Mouse (Mus musculus): ENCODE results near the gene Ass1. TPM values are rescaled to one million over a fixed set of nuclear protein-coding genes. Genes with fewer than 3 reads are reported as not detected.

Ass1 gene
- 8.9 and 18.2 TPM in 2 replicates for polyA plus RNA-seq (2016; fragmentation: Nextera tagmentation; extraction: Ambion mirVana)

DNA sequence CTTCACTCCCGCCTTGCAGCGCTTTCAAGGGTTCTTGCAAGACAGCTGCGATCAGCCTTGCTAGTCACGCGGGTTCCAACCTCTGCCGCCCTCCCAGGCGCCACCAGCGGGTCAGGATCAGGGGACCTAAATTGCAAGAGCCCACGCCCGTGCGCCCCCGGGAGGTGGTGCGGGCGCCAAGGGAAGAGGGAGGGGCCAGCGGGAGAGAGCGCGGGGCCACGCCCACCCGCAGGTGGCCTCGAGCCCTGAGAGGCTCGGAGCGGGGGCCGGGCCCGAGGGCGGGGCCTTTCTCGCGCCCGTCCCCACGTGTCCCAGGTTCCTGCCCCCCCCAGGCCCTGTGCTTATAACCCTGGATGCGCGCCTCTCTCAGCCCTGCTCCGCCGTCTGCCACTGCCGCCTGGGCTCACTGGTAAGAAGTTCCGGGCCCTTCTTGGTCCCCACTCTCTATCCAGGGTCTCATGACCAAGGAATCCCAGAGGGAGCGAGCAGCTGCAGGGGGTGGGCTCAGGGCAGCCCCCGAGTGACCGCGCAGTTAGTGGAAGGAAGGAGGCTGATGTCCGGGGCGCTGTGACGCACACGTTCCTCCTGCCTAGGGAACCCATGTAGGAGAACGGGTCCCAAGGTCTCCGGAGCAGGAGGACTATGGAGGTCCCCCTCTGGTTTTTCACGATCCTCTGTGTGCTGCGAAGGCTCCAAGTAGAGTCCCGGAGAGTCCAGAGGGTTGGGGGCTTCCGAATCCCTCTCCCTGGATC lies at the start of gene Ass1:
Gene Ass1 (plus strand): TSS at position 277 of the 752 bp plus-strand sequence.
- Histone ChIP-seq H3K27me3 (ENCODE audit: insufficient read depth, poor library complexity, severe bottlenecking) (peaks cover 73% of the 10 kb centered on the region), H3K36me3 (no peaks in the 10 kb centered on the region), H3K4me3 (peak within 1 kb of the TSS; percentile 67), H3K9me3 (no peaks in the 10 kb centered on the region), H3K4me1 (peaks cover 30% of the 10 kb centered on the region), H3K27ac (peak within 1 kb of the TSS; percentile 56; the same call in 1 of the 2 replicates)
- under 1% methylated on average over 45 of the region's 49 CpGs for WGBS
- DNase-seq (ENCODE audit: low spot score), result peak; percentile 87

DNA sequence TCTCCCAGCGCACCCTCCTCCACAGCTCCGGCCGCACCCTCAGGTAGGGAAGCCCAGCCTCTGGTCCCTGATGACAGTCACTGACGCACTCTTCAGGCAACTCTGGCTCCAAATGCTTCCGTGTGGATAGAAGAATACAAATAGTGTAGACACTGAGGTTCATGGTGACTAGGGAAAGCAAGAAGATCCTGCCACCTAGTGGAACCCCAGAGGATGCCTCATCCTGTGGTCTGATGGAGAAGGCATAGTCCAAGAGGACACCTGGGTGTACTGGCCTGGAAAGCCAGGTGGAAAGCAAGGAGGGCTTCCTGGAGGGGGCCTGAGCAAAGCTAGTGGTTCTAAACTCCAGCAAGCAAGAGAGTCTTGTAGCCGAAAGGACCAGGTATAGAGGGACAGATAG lies 49.1 kb upstream of the Ass1 start:
- Histone ChIP-seq H3K36me3 (no peaks in the 10 kb centered on the region), H3K27me3 (ENCODE audit: insufficient read depth, poor library complexity, severe bottlenecking) (peaks cover 62% of the 10 kb centered on the region), H3K4me3 (no peak overlapping the region), H3K27ac (no peak overlapping the region; the same call in 1 of the 2 replicates), H3K4me1 (peaks cover 24% of the 10 kb centered on the region), H3K9me3 (no peaks in the 10 kb centered on the region)
- DNase-seq (ENCODE audit: low spot score), result no peak
- WGBS, result 75% methylated on average over 6 of the region's 6 CpGs

DNA sequence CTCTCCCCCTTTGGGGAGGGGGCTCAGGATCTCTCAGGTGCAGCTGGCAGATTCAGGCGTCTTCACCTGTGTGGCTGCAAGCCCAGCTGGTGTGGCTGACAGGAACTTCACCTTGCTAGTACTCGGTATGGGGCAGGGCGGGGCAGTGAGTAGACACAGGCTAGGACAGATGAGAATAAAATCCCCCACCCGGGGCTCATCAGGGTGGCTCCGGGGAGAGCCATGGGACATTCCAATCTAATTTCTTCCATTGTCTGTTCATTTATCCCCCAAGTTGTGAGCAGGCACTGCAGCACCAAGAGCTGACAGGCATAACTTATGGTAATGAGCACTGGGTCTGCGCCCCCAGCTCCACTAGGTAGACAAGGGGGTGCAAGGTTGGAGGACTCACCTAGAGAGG lies 47.4 kb upstream of the Ass1 start:
- no peak overlapping the region for H3K27ac ChIP-seq
- peaks cover 68% of the 10 kb centered on the region for H3K27me3 ChIP-seq (ENCODE audit: insufficient read depth, poor library complexity, severe bottlenecking)
- 58% methylated on average over 6 of the region's 6 CpGs for WGBS
- no peak overlapping the region for H3K4me3 ChIP-seq
- no peaks in the 10 kb centered on the region for H3K9me3 ChIP-seq
- H3K4me1 ChIP-seq, result peaks cover 17% of the 10 kb centered on the region
- no peak for DNase-seq (ENCODE audit: low spot score)
- H3K36me3 ChIP-seq, result no peaks in the 10 kb centered on the region

DNA sequence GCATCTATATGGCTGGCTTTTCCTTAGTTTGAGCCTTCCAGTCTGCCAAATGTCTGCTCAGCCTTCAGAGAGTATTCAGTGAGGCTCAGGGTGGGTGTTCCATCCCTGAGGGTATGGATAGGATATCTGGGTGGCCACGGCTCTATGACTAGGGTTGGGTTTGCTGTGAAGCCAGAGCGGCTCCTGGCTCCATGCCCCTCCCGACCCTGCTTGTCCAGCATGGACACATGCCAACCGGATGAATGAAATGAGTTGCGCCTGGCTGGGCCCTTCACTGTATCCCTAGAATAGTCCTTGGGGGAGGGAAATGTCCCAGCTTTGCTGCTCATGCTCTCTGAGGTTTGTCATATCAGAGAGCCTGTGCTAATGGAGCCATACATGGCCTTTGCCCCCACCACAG lies 38.5 kb upstream of the Ass1 start:
- no peak for DNase-seq (ENCODE audit: low spot score)
- H3K27me3 ChIP-seq (ENCODE audit: insufficient read depth, poor library complexity, severe bottlenecking), result peaks cover 74% of the 10 kb centered on the region
- H3K4me1 ChIP-seq, result no peaks in the 10 kb centered on the region
- 81% methylated on average over 5 of the region's 5 CpGs for WGBS
- H3K4me3 ChIP-seq, result no peak overlapping the region
- no peak overlapping the region for H3K27ac ChIP-seq
- no peaks in the 10 kb centered on the region for H3K36me3 ChIP-seq
- no peaks in the 10 kb centered on the region for H3K9me3 ChIP-seq

DNA sequence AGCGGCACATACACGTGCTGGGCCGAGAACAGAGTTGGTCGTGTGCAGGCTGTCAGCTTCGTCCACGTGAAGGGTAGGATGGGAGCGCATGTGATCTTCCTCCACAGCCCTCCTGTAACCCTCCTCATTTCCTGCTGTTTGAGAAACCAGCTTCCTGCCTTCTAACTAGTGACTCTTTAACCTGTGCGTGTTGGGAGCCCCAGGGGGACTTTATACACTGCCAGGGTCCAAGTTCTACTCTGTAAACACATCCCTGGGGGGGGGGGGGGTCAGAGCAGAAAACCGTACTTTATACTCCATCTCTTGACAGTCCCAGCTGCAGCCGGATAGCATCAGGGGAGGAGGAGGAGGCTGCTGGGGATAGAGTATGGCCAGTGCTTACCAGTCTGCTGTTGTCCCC lies 35.3 kb upstream of the Ass1 start:
- DNase-seq (ENCODE audit: low spot score), result no peak
- Histone ChIP-seq H3K9me3 (no peaks in the 10 kb centered on the region), H3K36me3 (no peaks in the 10 kb centered on the region), H3K27ac (no peak overlapping the region), H3K27me3 (ENCODE audit: insufficient read depth, poor library complexity, severe bottlenecking) (peaks cover 43% of the 10 kb centered on the region), H3K4me1 (peaks cover 8% of the 10 kb centered on the region; the same call in 1 of the 2 replicates), H3K4me3 (no peak overlapping the region)
- WGBS, result 80% methylated on average over 10 of the region's 10 CpGs

DNA sequence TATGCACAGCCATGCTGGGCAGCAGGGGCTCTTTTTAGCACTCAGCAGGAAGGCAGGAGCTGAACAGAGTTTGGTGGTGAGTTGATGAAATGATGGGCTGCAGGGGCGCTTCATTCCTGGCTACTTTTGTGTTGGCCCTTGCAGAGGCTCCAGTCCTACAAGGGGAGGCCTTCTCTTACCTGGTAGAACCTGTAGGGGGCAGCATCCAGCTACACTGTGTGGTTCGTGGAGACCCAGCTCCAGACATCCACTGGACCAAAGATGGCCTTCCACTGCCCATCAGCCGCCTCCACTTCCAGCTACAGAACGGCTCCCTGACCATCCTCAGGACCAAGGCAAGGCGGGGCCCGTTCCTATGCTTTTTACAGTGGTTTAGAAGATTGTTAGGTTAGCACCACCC lies 34.4 kb upstream of the Ass1 start:
- Histone ChIP-seq H3K36me3 (no peaks in the 10 kb centered on the region), H3K4me1 (peaks cover 8% of the 10 kb centered on the region; the same call in 1 of the 2 replicates), H3K27ac (no peak overlapping the region), H3K4me3 (no peak overlapping the region), H3K9me3 (no peaks in the 10 kb centered on the region), H3K27me3 (ENCODE audit: insufficient read depth, poor library complexity, severe bottlenecking) (peaks cover 35% of the 10 kb centered on the region)
- no peak for DNase-seq (ENCODE audit: low spot score)
- 31% methylated on average over 6 of the region's 6 CpGs for WGBS

DNA sequence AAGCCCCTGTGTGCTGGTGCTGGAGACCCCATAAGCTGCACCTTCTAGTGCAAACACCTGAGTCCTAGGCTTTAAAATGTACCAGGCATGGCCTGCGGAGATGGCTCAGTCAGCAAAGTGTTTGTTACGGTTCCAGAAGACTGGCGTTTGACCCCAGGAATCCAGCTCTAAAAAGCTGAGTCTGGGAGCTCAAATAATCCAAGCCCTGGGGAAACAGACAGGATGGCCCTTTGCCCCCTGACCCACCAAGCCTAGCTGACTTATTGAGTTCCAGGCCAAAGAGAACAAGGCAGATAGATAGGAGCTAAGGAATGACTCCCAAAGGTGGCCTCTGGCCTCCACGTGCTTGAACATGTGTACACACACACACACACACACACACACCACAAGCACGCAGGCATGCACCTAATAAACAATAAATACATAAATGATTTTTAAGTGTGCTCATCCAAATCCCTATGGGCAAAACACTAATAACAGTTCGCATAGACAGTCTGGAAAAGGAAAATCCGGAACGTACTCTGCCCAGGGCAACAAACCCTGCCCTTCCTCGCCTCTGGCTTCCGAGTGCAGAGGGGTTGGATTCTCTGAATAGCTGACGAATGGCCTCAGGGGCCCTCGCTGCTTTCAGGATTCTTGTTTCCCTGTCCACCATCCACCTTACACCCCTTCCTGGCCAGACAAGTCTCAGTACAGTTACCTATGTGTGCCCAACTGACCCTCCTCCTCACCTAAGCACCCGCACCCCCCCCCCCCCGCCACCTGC lies 32.3 kb upstream of the Ass1 start:
- peaks cover 19% of the 10 kb centered on the region for H3K27me3 ChIP-seq (ENCODE audit: insufficient read depth, poor library complexity, severe bottlenecking)
- no peak overlapping the region for H3K27ac ChIP-seq
- peaks cover 8% of the 10 kb centered on the region; the same call in 1 of the 2 replicates for H3K4me1 ChIP-seq
- WGBS, result 60% methylated on average over 14 of the region's 14 CpGs
- H3K9me3 ChIP-seq, result no peaks in the 10 kb centered on the region
- no peak overlapping the region for H3K4me3 ChIP-seq
- DNase-seq (ENCODE audit: low spot score), result no peak
- H3K36me3 ChIP-seq, result no peaks in the 10 kb centered on the region

DNA sequence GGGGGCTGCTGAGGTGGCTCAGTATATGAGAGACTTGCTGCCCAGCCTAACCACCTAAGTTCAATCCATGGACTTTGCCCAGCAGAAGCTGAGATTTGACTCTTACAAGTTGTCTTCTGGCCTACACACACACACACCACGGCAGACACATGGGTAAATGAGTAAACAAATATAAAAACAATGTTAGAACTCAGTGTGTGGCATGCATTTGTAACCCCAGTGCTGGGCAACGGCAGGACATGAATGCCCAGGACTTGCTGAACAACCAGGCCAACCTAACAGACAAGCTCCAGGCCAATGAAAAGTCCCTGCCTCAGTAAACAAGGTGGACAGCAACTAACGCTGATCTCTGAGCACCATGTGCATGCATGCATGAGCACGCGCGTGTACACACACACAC lies 30.4 kb upstream of the Ass1 start:
- Histone ChIP-seq H3K27me3 (ENCODE audit: insufficient read depth, poor library complexity, severe bottlenecking) (peaks cover 8% of the 10 kb centered on the region; the same call in 1 of the 2 replicates), H3K36me3 (no peaks in the 10 kb centered on the region), H3K4me1 (peaks cover 8% of the 10 kb centered on the region; the same call in 1 of the 2 replicates), H3K9me3 (no peaks in the 10 kb centered on the region), H3K4me3 (no peak overlapping the region), H3K27ac (no peak overlapping the region)
- no peak for DNase-seq (ENCODE audit: low spot score)
- WGBS, result 90% methylated on average over 6 of the region's 6 CpGs

DNA sequence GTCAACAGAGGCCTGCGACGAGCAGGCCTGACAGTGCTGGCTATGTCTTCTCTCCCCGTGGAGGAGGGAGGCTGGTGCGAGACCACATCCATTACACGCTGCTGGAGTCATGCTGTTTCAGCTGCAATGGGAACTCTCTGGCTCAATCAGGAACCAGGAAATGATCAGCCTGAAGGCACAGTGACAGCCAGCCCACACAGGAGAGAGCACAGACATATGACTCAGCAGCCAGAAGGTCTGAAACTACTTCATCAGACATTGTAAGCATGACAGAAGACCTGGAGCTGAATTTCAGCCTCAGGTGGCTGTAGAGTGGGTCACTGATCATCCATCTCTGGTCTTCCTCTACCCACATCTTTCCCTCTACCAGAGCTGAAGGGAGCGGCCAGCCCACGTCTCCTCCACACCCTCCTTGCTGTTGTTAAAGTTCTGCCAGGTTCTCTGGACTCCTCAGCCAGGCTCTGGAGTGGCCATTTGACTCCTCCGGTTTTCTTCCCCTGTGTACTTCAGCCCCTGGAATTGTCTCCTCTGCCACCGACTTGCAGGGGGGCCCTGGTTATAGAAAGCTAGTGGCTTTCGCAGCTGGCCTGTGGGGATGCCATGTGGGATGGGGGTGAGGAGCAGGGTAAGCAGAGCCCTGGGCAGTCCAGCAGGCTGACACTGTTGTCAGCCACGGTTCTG lies 27.4 kb upstream of the Ass1 start:
- Histone ChIP-seq H3K36me3 (no peaks in the 10 kb centered on the region), H3K4me1 (peaks cover 9% of the 10 kb centered on the region; the same call in 1 of the 2 replicates), H3K4me3 (no peak overlapping the region), H3K27me3 (ENCODE audit: insufficient read depth, poor library complexity, severe bottlenecking) (no peaks in the 10 kb centered on the region), H3K27ac (no peak overlapping the region), H3K9me3 (no peaks in the 10 kb centered on the region)
- no peak for DNase-seq (ENCODE audit: low spot score)
- WGBS, result 66% methylated on average over 11 of the region's 11 CpGs

DNA sequence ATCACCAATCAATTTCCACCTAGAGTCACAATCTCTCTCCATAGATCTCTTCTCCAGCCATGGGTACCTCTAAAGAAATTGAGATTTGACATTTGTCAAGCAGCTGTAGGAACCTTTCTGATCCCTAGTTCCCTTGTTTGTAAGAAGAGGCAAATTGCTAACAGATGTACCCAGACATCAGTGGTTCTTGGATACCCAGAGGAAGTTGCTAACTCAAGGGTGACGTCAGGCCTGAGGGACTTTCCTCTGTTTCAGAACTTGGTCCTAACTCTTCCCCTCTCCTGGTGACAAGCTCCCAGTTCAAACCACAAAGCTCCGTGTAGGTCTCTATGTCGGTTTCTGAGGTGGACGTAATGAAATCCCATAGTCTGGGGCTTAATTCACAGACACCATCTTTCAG lies 24.0 kb upstream of the Ass1 start:
- Histone ChIP-seq H3K36me3 (no peaks in the 10 kb centered on the region), H3K27me3 (ENCODE audit: insufficient read depth, poor library complexity, severe bottlenecking) (no peaks in the 10 kb centered on the region), H3K9me3 (no peaks in the 10 kb centered on the region), H3K4me3 (no peak overlapping the region), H3K27ac (no peak overlapping the region), H3K4me1 (peaks cover 27% of the 10 kb centered on the region)
- no peak for DNase-seq (ENCODE audit: low spot score)
- WGBS, result 84% methylated on average over 4 of the region's 4 CpGs

DNA sequence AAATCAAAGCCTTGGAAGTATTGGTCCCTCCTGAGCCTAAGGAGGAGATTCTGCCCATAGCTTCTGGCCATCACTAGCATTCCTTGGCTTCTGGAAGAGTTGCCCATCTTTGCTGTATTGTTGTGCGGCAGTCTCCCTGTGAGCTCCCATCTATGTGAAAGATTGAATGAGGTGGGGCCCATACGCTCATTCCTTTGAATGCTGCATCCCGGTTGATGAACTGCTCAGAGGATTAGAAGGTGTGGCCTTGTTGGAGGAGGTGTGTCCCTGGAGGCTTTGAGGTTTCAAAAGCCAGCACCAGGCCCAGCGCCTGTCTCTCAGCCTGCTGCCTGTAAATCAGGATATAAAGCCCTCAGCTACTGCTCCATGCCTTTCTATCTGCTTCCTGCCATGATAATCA lies 23.6 kb upstream of the Ass1 start:
- DNase-seq (ENCODE audit: low spot score), result no peak
- H3K27ac ChIP-seq, result no peak overlapping the region
- no peaks in the 10 kb centered on the region for H3K27me3 ChIP-seq (ENCODE audit: insufficient read depth, poor library complexity, severe bottlenecking)
- H3K9me3 ChIP-seq, result no peaks in the 10 kb centered on the region
- H3K4me1 ChIP-seq, result peaks cover 31% of the 10 kb centered on the region
- WGBS, result 56% methylated on average over 4 of the region's 4 CpGs
- H3K36me3 ChIP-seq, result no peaks in the 10 kb centered on the region
- H3K4me3 ChIP-seq, result no peak overlapping the region

DNA sequence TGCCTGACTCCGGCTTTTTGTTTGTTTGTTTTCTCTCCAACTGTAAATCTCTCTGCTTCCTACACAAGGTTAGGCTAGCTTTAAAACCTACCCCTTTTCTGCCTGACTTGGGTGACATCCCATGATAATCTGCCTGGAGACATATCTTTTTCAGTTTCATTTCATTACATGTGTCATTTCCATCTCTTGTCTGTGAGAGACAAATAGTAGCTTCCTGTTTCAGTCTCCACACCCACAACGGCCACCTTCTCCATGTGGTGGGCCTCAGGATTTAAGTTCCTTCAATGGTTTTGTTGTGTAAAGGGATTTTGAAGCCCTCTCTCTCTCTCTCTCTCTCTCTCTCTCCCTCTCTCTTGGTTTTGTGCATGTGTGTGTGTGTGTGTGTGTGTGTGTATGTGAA lies 22.5 kb upstream of the Ass1 start:
- H3K4me3 ChIP-seq, result no peak overlapping the region
- no peaks in the 10 kb centered on the region for H3K36me3 ChIP-seq
- H3K9me3 ChIP-seq, result no peaks in the 10 kb centered on the region
- H3K27ac ChIP-seq, result no peak overlapping the region
- 73% methylated on average over 2 of the region's 2 CpGs for WGBS
- peaks cover 41% of the 10 kb centered on the region for H3K4me1 ChIP-seq
- DNase-seq (ENCODE audit: low spot score), result no peak
- H3K27me3 ChIP-seq (ENCODE audit: insufficient read depth, poor library complexity, severe bottlenecking), result peaks cover 7% of the 10 kb centered on the region

All from heart, embryonic 10.5 days (tissue).